Mouse (Mus musculus): ENCODE measurements around the gene Ccr9.
"Not testable (repeated sequence)": the region's sequence is repeated elsewhere in the genome, so short reads cannot be mapped to it uniquely, and the experiment has no call there.

The Ccr9 gene

DNA sequence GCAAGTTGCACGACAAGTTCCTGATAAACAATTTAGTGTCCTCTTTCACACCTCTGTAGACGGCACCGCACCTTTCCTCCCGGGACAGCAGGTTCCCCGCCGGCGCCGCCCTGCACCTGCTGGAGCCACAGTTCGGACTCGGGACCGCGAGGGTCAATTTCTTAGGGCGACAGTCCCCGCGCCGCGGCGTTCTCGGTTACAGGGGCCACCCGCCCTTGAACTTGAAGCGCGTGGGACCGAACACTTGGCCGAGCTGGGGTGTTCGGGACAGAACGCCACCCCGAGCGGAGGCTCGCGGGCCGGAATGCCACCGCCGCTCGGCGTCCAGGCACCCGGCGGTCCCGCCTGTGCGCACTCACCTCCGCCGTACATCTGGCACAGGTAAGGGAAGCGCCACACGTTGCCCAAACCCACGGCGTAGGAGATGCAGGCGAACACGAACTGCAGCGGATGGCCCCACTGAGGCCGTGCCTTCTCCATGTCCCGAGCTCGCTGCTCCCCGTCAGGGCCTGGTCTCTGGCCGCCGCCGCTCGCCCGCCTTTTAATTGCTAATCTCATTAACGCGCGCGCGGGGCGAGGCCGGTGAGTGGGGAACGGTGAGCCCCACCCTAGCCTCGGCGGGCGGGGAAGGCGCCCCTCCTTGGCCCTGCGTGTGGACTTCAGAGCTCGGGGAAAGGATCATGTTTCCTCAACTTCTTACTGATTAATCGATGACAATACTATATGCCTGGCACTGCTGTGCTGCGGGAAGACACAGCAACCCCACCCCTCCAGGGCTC lies at the start of gene Ccr9, which contains the start of gene Slc6a20a:
Gene Ccr9 (plus strand): TSS at position 113 of the 779 bp plus-strand sequence.
Gene Slc6a20a (minus strand): TSS at position 559 of the 779 bp plus-strand sequence.
- DNase-seq (ENCODE audit: low spot score), result peak; percentile 65

DNA sequence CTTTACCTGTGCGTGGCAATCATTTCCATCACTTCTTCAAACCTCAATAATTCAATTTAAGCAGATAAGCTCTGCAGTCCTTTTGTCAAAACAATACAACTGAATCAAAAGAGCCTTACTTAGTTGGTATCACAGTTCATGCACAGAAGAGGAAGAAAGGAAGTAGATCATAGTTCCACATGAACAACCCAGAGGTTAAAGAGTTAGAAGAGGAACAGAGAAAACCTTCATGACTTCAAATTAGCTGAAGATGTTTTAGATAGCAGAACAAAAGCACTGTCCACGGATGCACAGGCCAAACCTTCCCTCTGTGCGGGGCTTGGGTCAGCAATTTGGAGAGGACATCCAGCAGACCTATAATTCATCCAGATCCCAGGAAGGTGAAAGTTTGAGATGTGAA lies 46.6 kb upstream of the Ccr9 start:
- no peak for DNase-seq (ENCODE audit: low spot score)

DNA sequence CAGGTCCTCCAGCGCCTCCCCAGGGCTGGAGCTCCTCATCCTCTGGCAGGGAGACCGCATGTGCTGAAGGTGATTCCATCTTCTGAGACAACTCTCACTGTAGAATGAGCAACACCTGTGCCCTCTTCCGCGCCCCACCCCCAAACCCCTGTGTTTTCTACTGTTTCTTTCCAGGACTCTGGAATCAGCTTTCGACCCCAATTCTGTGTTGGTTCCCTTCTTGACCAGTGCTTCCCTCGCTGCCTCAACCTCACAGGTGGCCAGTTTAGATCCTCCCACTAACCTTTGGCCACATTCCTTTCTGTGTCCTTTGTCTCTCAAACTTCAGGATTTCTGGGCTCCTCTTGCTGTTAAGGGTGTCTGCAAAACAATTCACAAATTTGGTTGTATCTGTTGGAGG lies 46.0 kb upstream of the Ccr9 start, which contains the start of gene Slc6a20b:
Gene Slc6a20b (minus strand): TSS at position 285 of the 400 bp plus-strand sequence.
- no peak for DNase-seq (ENCODE audit: low spot score)

DNA sequence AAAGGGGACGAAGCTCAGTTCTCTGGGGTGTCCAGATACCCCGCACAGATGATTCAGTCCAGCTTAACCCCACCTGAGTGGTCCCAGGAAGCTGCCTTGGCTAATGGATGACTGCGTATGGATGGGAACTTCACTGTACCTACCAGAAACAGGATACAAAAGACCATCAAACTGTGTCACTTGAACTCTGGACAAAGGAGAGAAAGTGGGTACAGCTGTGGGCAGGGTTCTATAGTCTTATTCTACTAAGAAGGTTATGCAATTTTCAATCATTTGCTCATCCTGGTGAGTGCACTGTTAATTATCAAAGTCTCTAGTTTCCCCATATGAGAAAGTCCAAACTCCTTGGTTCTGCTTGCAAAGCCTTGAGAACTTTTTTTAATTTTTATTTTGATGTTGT lies 45.2 kb upstream of the Ccr9 start:
- no peak for DNase-seq (ENCODE audit: low spot score)

DNA sequence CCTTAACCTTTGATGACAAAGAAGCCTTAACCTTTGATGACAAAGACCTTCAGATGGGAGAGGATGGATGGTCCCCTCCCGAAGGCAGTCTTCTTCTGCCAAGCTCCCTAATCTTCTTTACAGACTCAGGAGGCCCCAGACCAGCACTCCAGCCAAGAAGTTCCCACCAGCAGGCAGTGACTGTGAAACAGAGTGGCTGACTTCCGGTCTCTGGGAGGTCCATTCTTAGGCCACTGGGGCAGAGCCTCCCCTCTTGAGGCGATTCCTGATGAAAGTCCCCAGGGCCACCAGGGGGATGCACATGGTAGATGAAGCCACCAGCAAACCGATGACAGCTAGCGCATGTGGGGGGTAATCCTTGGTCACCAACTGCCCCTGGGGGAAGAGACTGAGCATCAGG lies 41.5 kb upstream of the Ccr9 start:
- DNase-seq (ENCODE audit: low spot score), result no peak

DNA sequence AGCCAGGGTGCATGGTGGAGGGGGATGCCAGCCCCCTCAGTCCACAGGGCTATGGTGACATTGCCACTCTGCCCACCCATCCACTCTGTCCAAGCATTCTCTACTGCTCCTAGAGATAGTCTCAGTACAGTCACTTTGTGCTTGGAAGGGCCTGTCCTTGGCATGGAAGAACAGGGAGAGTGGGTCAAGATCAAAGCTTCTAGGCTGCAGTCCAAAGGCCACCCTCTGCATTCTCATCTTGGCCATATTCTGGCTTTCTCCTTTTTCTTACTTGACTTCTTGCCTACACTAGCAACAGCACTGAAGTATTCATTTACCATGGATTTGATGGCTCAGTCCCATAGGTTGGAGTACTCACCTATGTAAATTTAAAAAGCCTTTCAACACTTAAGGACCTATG lies 40.0 kb upstream of the Ccr9 start:
- no peak for DNase-seq (ENCODE audit: low spot score)

DNA sequence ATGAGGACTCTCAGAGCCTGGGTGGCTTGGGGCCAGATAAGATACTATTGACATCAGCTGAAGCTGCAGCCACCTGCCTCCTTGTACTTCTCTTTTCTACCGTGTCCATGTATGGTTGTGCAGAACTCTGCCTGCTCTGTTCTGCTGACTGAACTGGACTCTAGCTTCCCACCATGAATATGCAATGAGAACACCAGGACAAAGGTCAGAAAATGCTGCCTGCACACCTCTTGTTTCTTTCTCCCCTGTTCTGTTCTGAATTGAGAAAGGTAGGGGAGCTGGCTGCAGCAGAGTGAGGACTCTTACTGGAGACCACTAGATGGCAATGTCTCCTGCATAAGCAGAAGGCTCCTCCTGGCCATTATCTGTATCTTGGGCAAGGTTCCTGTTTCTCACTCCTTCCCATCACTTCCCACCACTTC lies 39.6 kb upstream of the Ccr9 start:
- peak; percentile 11 for DNase-seq (ENCODE audit: low spot score)

DNA sequence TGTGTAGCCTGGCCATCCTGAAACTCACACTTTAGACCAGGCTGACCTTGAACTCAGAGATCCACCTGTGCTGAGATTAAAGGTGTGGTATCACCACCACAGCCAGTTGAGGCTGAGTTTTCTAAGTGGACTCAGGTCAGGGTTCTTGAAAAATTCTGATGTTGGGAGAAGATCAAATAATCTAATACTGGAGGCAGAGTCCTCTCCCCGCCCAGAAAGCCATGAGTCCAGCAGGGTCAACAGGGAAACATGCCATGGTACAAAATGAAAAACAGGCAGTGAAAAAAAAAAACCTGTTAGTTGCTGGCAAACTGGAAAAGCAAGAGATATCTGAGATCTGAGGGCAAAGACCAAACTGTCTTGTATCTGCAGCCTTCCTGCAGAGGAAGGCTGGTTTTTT lies 38.1 kb upstream of the Ccr9 start:
- DNase-seq (ENCODE audit: low spot score), result no peak

DNA sequence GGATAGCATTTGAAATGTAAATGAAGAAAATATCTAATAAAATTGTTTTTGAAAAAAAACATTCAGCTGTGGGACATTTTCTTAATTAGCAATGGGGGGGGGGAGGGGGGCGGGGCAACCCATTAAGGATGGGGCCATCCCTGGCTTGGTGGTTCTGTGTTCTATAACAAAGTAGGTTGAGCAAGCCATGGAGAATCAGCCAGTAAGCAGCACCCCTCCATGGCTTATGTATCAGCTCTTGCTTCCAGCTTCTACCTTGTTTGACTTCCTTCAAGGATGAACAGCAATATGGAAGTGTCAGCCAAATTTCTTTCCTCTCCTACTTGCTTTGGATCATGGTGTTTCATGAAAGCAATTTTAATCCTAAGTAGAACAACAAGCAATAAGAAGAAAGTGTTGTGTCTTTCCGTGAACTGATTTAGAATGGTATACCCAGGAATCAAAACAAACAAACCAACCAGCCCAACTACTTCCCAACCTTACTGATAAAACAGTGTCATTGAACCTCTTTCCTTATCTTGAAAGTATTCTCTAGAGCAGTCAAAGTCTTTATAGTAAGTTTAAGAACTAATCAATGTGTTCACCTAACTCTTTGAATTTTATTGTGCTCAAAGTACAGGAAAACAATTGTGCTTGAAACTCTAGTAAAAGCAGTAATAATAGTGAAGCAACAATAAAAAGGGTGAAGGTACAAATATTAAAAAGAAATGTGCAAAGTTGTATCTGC lies 28.3 kb upstream of the Ccr9 start:
- DNase-seq (ENCODE audit: low spot score), result no peak

DNA sequence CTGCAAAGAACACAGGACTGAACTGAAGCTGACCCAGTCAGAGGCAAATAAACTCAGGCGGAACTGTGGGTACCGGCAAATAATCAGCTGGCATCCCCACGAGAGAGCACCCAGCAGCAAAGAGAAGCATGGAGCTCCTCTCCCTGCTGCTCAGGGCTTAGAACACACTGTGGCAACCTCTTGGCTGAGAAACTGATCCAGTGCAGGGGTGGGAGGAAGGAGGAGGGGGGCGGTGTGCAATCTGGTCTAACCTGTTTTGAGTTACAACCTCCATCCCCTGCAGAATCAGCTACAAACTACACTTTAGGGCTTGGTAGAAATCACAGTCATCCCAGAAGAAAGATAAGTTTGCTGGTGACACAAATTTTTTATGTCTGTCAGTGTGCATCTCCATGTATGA lies 26.9 kb upstream of the Ccr9 start:
- DNase-seq (ENCODE audit: low spot score), result no peak

DNA sequence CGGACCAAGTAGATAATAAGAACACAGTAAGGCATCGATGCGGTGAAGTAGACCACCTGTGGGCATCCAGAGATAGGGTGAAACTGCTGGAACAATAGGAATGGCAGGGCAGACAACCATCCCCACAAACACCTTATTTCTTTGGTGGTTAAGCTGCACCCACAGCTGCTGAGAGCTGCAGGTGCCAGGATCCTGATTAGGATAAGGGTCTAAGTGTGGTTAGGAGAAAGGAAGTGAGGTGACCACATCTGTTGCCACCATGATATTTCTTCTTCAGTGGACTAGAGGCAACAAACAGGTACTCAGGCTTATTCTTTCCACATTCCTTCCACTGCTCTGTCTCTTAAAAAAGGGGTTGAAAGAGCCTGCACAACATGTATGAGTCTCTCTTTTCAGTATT lies 20.8 kb upstream of the Ccr9 start:
- no peak for DNase-seq (ENCODE audit: low spot score)

DNA sequence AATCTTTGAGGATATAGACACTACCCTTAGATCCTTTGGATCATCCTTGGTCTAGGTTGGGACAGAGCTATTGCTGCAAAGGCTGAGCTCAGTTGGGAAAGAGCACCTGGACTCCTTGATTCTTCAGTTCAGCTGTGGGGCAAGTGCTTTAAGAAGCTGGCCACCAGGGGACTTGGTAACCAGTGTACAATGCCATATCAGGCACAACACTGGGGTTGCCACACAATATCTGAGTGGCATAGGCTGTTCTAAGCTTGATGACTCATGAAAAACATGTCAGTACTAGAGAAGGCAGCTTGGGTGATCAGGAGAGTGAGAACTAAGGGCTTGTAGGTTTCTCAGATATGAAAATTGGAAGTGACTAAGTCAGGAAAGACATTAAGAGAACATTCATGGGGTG lies 19.3 kb upstream of the Ccr9 start:
- no peak for DNase-seq (ENCODE audit: low spot score)

DNA sequence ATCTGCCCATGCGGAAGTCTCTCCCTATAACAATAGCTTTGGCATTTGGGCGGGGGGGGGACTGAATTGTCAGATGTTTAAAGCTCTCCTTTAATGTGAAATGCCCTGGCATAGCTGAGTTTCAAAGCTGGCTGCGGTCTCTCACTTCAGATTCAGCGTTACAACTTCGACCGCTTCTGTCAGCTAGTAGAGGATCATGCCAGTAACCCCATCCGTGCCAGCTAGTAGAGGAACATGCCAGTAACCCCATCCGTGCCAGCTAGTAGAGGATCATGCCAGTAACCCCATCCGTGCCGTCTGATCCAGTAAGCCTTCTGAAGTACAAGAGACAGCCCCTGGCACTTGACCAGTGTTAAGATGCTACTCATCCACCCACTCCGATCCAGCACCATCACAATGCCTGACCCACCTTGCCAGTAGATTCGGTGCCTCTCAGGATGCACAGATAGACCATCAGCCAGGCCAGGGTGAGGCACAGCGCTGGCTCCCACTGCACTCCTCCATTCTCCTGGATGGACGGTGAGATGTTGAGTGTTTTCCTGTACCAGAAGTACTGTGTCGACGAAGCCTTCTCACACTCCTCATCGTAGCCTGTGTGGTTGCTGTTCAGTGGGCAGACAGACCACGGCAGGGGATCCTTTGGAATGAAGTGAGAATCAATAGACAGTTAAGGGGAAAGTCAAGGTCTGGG lies 18.1 kb upstream of the Ccr9 start:
- not testable (repeated sequence) for DNase-seq (ENCODE audit: low spot score)

DNA sequence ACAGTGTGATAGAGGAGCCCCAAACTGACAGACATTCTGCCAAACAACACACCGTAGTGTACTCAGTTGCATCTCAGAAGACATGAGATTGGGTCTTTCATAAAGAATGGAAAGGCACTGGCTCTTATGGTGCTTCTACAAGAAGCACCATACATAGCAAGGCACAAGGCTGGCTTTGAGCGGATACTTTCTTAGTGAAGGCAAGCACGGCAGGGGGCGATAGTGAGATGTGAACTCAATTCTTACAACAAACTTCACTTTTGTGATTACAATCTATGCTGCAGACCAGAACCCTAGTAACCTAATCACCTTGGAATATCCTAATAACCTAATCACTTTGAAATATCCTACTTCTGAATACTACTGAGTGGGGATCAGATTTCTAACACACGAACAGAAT lies 12.6 kb upstream of the Ccr9 start:
- DNase-seq (ENCODE audit: low spot score), result peak; percentile 51

DNA sequence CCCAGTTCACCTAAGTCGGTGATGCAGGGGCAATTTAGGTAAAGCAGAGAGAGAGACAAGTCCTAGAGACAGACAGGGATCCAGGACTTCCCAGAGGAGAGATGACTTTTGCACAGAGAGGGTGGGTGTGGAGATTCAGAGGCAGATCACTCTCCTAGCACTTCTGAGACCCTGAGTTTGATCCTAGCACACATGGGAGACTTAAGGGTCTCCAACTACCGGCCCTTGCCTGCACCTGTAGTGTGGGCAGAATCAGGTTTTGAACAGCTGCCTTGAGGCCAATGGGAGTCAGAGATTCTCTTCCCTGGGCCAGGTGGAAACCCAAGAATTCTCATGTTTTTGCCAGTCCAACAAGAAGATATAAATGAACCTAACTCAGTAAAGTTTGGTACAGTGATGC lies 959 bp downstream of the Ccr9 start:
- DNase-seq (ENCODE audit: low spot score), result no peak

DNA sequence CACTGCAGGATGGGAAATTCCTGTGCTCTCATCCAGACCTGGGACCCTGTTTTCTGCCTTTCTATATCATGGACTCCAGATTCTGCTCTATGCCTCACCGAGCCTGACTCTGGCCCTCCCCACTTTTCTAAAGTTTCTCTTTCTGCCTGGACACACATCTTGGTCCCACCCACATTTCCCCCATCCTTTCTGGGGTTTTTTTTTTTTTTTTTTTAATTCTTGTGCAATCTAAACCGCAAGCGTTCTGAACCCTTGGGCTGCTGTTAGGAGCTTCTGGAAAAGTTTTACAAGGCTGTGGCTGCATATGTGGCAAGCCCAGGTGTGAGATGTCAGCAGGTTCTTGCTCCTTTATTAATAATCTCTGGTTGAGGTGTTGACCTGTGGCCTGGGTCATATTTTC lies 5.5 kb downstream of the Ccr9 start:
- DNase-seq (ENCODE audit: low spot score), result no peak

DNA sequence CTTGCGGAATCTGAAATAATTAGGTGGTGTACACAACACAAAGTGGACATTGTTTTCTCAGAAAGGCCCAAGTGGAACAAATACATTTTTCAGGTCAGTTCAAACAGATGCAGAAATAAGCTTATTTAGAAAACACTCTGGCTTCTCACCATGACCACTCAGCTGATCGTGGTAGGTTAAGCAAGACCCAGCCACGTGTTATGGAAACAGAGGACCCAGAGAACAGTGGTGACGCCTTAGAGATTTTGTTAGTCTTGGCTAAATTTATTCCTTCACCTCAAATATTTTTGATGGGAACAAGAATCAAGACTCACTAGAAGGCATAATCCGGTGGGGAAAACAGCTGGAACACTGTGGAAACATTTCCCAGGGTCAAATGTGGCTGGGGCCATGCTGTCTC lies 8.0 kb downstream of the Ccr9 start:
- no peak for DNase-seq (ENCODE audit: low spot score)

DNA sequence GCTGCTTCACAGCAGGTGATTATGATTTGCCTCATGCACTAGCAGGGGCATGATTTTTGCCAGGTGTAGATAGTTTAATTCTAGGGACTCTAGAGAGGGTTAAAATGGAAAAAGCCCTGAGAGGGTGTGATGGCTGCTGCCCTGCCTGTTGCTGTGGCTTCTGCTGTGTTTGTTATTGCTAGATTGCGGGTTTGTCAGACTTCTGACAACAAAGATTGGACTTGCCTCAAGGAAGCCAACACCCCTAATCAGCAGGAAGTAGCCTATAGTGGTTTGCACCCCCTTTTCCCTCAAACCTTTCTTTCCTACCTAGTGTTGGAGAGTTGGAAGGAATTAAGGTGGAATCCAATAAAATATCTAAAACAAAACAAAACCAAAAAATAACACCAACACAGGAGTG lies 10.0 kb downstream of the Ccr9 start:
- DNase-seq (ENCODE audit: low spot score), result no peak

DNA sequence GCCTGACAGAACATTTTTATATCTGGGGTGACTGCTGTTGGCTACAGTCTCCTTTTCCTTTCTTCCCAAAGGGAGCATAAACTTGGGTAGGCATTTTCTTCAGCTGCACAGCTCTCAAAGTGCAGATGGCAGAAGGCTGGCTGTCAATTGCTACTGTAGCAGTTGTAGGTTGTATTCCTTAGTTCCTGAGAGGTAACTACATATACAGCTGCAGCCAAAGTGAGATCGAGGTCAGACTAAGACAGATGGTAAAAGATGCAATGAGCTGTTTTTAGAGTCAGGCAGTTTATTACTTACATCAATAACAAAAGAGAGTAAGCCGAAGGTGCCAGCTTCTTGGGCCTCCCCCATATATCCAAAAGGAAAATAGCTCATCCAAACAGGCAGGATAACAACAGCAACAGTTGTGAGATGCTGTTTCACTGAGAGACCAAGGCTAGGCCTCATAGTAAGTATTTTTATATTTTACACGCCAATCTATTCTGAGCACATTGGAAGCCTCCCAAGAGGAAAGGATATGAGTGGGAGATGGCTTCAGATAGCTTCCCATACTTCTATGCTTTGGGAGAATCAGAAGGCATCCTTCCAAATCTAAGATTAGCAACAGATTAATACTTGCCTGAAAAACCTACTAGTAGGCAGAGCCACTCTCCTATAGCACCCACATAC lies 17.5 kb downstream of the Ccr9 start:
- no peak for DNase-seq (ENCODE audit: low spot score)

DNA sequence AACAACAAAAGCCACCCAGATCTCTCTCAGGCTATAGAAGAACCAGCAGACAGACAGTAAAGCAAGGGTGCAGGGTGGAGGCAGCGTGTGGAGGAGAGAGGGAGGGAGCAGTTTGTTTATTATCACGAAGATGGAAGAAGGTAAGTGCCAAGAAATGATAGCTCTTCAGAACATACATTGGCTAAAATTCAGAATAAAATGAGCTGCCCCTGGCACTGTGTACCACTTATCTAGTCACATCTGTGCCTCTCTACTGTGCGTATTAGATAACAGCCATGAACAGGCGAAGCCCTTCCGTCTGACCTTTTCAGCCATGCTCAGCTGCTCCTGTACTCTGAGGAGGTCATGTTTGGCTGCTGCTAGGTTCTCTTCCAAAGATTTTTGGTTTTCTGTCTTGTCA lies 23.6 kb downstream of the Ccr9 start:
- DNase-seq (ENCODE audit: low spot score), result peak; percentile 78

DNA sequence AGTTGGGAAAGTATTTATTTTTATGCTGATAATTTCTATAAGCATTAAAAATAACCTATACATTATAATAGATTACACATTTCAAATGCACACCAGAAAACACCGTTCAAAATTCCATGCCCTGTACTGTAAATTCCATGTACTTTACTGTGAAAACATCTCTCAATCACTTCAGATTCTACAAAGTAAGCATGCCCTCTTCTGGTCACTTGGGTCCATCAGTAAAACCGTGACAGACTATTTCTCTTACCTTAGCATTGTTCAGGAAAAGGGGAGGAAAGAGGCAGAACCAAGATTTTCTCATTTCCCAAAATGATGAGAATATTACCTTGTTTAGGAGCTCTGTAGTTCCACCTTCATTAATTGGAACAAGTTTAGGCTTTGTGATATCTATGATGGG lies 31.0 kb downstream of the Ccr9 start:
- DNase-seq (ENCODE audit: low spot score), result no peak

DNA sequence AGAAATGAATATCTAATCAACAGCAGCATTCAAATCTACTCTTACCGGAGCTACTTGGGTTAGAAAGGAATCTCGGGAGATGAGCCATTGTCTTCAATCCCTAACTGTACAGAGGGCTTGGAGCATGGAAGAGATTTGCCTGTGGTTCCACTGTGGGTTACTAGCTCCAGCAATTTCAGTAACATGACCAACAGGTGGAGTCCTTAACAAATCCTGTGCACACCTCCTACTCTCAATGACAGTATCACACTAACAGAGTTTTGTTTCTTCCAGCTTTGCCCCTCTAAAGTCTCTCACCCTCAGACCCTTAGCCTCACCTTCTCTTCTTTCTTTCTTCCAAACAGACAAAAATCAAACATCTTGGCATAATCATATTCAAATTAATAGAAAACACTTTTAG lies 34.9 kb downstream of the Ccr9 start:
- DNase-seq (ENCODE audit: low spot score), result no peak
